Mouse (Mus musculus) liver, embryonic 15.5 days (tissue): Measurements from ENCODE around the gene Socs3. TPM values are rescaled to one million over a fixed set of nuclear protein-coding genes. Genes with fewer than 3 reads are reported as not detected.

Source experiments
- ATAC-seq: fragments of 200-750 bp; cut with Nextera tagmentation; 2 replicates; pipeline ENCODE4 v1.8.0; 2017; ENCODE audit warnings: moderate number of reproducible peaks, mild to moderate bottlenecking, moderate library complexity; ENCODE audit not compliant: insufficient read depth
- H3K27ac ChIP-seq: fragments of 300-500 bp; sonication (generic); replicated peaks from 2 replicates; pipeline ENCODE4 v1.5.1; 2015; ENCODE audit warnings: mild to moderate bottlenecking, inconsistent platforms
- H3K27me3 ChIP-seq: fragments of 300-500 bp; sonication (generic); 2 replicates; pipeline ENCODE4 v1.6.1; 2015; ENCODE audit warnings: mild to moderate bottlenecking, inconsistent platforms
- H3K36me3 ChIP-seq: fragments of 300-500 bp; sonication (generic); replicated peaks from 2 replicates; pipeline ENCODE4 v1.6.1; 2015; ENCODE audit warnings: moderate library complexity, mild to moderate bottlenecking, inconsistent platforms
- H3K4me1 ChIP-seq: fragments of 300-500 bp; sonication (generic); replicated peaks from 2 replicates; pipeline ENCODE4 v1.6.1; 2015; ENCODE audit warnings: inconsistent platforms
- H3K4me2 ChIP-seq: fragments of 300-500 bp; sonication (generic); 2 replicates; pipeline ENCODE4 v1.6.1; 2015; ENCODE audit warnings: moderate library complexity, mild to moderate bottlenecking, inconsistent platforms
- H3K4me3 ChIP-seq: fragments of 300-500 bp; sonication (generic); replicated peaks from 2 replicates; pipeline ENCODE4 v1.5.1; 2015; ENCODE audit warnings: mild to moderate bottlenecking, inconsistent platforms
- H3K9ac ChIP-seq: fragments of 300-500 bp; sonication (generic); 2 replicates; pipeline ENCODE4 v1.6.1; 2015; ENCODE audit warnings: moderate library complexity, mild to moderate bottlenecking, inconsistent platforms
- H3K9me3 ChIP-seq: fragments of 300-500 bp; sonication (generic); replicated peaks from 2 replicates; pipeline ENCODE4 v1.6.1; 2016; ENCODE audit warnings: inconsistent platforms
- WGBS: fragments of 180-500 bp; shearing (Covaris S2); methylation state at CpG from one replicate; pipeline ENCODE4 v1.1.7; 2015; ENCODE audit warnings: mixed read lengths; ENCODE audit not compliant: insufficient replicate concordance; 5-methylcytosine and 5-hydroxymethylcytosine counted together
- polyA plus RNA-seq: library from polyadenylated mRNA; unstranded; fragments of >200 nt; fragmentation: Nextera tagmentation; extraction: Ambion mirVana; gene quantifications from 2 replicates; pipeline ENCODE4 v1.2.1, GENCODE M21; 2015

Socs3 gene
- polyA plus RNA-seq, 1 experiment from 2014 or later = 7.5 TPM

DNA sequence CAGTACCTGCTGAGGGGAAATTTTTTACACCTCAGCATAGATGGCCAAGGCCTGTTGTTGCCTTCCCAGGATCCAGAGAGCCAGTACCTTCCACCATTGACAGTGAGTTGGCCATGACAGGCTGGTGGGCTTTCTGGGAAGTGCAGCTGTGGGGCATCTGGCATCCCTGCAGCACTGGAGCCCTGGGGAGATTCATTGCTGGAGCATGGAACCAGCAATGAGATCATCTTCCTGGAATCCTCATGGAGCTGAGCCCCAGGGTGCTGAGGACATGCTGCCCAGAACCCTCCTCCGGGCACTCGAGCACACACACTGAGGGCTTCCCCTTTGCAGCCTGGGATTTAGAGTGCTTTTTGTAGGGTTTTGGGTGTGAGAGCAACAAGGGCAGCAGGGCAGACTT, 25.4 kb upstream of the Socs3 start:
- H3K27ac ChIP-seq = no peak overlapping the region
- peaks cover 23% of the 10 kb centered on the region for H3K36me3 ChIP-seq
- no peak for ATAC-seq
- peaks cover 83% of the 10 kb centered on the region for H3K4me1 ChIP-seq
- H3K4me2 ChIP-seq = no peak overlapping the region
- WGBS = 58% methylated on average over 2 of the region's 2 CpGs
- H3K4me3 ChIP-seq = no peak overlapping the region
- H3K9ac ChIP-seq = no peak overlapping the region
- no peaks in the 10 kb centered on the region for H3K27me3 ChIP-seq
- H3K9me3 ChIP-seq = no peaks in the 10 kb centered on the region

DNA sequence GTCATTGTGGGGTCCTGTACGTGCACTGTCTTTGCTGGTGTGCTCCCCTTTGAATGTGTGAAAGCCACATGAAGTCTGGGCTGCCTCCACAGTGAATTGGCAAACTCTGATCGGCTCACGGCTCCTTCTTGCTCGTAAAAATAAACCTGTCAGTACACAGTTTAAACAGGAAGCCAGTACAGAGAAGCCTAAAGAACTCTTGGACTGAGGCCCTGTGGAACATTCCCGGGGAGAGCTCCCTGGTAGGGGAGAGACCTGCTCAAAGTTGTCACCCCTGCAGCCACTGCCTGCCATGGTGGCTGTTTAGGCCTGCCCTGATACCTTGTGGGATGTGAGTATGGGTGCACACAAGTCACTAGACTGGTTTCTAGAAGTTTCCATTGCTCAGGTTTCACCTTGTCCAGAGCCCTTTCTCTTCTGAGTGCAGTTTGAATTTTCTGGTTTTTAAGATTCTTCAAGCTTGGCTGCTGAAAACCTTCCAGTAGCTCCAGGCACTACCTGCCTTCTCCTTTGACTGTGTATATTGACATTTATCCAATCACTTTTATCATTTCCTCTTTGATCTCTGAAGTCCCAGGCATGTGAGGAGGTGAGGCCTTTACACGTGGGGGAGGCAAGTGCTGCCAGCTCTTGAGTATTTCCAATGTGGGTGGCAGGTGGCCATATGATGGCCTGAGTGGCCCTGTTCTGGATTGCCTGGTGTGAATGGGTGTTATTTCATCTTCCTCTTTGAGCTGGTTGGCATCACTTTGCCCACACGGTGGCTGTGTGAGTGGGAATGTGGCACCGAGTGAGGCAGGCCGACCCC, 24.6 kb upstream of the Socs3 start:
- peak overlapping the region; percentile 42 for H3K27ac ChIP-seq
- H3K4me3 ChIP-seq = no peak overlapping the region
- no peaks in the 10 kb centered on the region for H3K27me3 ChIP-seq
- H3K9ac ChIP-seq = no peak overlapping the region
- peaks cover 83% of the 10 kb centered on the region for H3K4me1 ChIP-seq
- ATAC-seq = no peak
- H3K4me2 ChIP-seq = no peak overlapping the region
- no peaks in the 10 kb centered on the region for H3K9me3 ChIP-seq
- WGBS = 48% methylated on average over 9 of the region's 9 CpGs
- peaks cover 15% of the 10 kb centered on the region for H3K36me3 ChIP-seq

DNA sequence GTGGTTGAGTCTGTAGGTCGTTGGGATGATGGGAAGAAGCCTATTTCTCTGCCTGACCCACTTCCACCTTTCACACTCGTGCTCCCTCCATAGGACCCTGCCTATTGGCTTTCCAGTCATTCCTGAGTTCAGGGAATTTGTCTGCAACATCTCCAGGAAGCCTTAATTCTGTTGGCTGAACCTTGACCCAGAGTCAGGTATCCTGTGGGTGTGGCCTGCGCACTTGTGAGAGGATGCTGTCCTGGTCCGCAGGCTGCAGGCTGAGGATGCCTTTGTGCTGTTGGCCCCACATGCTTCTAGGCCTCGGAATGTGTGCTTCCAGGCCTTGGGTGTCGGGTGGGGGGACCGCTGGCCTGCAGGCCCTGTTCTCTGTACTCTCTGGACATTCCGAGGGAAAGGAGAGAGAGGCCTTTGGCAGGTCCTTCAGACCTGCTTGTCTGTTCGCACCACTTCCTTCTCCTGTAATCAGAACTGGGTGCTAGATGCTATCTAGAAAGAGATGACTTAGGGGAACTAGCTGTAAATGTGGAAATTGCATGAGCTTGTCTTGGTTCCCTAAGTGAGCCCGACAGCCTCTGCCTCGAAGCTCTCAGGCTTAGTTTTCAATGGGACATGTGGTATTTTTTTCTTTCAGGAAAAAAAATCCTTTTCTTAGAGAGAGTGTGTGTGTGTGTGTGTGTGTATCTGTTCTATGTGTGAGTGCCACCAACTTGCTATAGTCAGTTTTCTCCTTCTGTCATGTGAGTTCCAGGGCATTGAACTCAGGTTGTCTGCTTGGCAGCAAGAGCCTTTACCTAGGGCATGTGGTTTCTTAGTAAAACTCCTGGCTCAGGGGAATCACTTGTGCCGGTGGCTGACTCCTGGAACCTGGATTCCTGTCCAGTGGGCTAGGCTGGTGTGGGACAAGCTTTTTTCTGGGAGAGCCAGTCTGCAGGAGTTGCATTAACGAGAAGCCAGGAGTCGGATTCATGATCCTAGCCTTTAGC, 23.6 kb upstream of the Socs3 start:
- peaks cover 83% of the 10 kb centered on the region for H3K4me1 ChIP-seq
- no peak overlapping the region for H3K4me3 ChIP-seq
- H3K27me3 ChIP-seq = no peaks in the 10 kb centered on the region
- no peak overlapping the region; the same call in 1 of the 2 replicates for H3K4me2 ChIP-seq
- no peaks in the 10 kb centered on the region for H3K9me3 ChIP-seq
- H3K27ac ChIP-seq = peak overlapping the region; percentile 42; the same call in 1 of the 2 replicates
- H3K9ac ChIP-seq = no peak overlapping the region
- 49% methylated on average over 14 of the region's 14 CpGs for WGBS
- H3K36me3 ChIP-seq = peaks cover 5% of the 10 kb centered on the region; the same call in 1 of the 2 replicates
- ATAC-seq = no peak

DNA sequence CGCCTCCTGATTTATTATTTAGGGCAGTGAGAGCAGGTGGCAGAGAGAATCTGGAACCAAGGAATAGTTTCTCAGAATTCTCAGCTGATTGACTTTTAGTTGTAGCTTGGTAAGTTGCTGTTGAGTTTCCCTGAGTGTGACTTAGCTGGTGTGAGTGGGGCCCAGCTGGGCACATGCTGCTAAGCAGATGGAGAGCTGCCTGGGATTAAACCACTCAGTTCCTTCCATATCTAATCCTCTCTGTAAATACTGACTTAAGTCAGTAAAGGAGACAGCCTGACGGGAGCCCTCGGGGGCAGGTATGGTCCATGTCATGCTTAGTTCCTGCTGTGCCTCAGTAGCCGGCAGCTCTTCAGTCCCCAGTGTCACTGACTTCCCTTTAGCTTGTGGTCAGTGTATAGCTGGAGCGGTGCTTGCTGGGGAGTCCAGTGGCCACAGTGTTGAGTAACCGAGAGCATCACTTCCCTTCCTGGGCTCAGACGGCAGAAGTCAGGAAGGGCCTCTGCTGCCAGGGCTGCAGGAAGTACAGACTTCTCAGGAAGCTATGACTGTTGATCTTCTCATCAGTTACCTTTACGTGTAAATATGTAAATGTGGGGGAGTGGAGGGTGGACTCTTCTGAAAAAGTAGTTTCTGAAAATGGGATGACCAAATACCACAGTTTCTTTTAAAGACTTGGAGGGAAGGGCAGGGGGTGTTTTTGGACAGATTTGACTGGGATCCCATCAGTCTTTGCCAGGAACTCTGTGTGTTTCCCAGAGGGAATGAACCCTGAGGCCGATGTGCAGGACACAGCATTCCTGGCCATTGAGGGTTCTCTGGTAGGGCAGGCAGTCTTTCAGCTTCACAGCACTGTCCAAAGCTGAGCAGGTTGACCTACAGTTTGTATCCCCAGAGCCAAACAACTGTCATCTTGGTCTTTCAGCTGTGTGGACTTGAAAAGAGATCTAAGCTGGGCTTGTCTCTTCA, 21.9 kb upstream of the Socs3 start:
- no peak for ATAC-seq
- H3K27me3 ChIP-seq = no peaks in the 10 kb centered on the region
- no peak overlapping the region for H3K9ac ChIP-seq
- H3K4me1 ChIP-seq = peaks cover 93% of the 10 kb centered on the region
- 33% methylated on average over 9 of the region's 9 CpGs for WGBS
- no peaks in the 10 kb centered on the region for H3K36me3 ChIP-seq
- no peak overlapping the region for H3K4me3 ChIP-seq
- no peaks in the 10 kb centered on the region for H3K9me3 ChIP-seq
- peak overlapping the region; percentile 68 for H3K27ac ChIP-seq
- 0 out of 2 replicates have a peak overlapping the region, but pooled peaks have one; percentile 19 for H3K4me2 ChIP-seq

DNA sequence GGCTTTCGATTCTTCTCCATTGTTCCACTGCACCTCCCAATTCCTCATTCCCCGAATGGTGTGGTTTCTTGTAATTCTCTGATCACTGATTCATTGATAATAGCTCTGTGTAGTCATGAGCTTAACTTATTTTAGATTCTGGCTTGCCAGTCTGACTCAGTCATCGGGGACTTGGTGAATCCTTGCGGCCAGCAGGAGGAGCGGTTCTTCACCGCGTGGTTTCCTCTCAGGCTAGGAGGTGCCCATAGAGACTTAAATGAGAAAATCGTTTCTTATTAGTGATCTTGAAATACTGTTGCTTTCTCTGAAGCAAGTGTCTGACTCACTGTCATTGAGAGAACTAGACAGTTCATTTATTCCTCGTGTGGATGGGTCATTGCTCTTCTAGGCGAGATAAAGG, 20.1 kb upstream of the Socs3 start:
- peak overlapping the region; percentile 25; the same call in 1 of the 2 replicates for H3K9ac ChIP-seq
- H3K4me2 ChIP-seq = peak overlapping the region; percentile 94
- H3K4me1 ChIP-seq = peaks cover 87% of the 10 kb centered on the region

DNA sequence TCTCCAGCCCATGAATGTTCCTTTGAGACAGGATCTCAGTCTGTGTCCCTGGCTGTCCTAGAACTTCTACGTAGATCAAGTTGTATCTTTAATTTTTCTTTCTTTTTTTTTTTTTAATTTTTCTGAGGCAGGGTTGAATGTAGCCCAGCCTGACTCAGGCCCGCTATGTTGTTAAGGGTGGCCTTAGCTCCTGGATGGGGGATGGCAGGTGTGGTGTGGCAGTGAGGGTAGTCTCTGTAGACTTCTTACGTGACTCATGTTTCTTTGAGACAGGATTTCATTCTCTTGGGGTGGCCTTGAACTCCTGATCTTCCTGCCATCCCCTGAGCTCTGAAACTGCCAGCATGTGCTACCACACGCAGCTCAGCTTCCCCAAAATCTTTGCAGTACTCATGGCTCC, 19.4 kb upstream of the Socs3 start:
- Histone ChIP-seq H3K4me3 (peak overlapping the region; percentile 9; the same call in 1 of the 2 replicates), H3K27me3 (no peaks in the 10 kb centered on the region), H3K4me2 (peak overlapping the region; percentile 94), H3K27ac (peak overlapping the region; percentile 38), H3K9ac (peak overlapping the region; percentile 25; the same call in 1 of the 2 replicates), H3K36me3 (no peaks in the 10 kb centered on the region), H3K9me3 (no peaks in the 10 kb centered on the region), H3K4me1 (peaks cover 80% of the 10 kb centered on the region)
- 66% methylated on average over 4 of the region's 4 CpGs for WGBS
- no peak for ATAC-seq

More for the DNA sequence above, 20.1 kb upstream of the Socs3 start:
- H3K36me3 ChIP-seq = no peaks in the 10 kb centered on the region
- H3K4me3 ChIP-seq = peak overlapping the region; percentile 9; the same call in 1 of the 2 replicates
- no peak for ATAC-seq
- H3K27me3 ChIP-seq = no peaks in the 10 kb centered on the region
- peak overlapping the region; percentile 38 for H3K27ac ChIP-seq
- WGBS = 10% methylated on average over 10 of the region's 10 CpGs
- H3K9me3 ChIP-seq = no peaks in the 10 kb centered on the region

DNA sequence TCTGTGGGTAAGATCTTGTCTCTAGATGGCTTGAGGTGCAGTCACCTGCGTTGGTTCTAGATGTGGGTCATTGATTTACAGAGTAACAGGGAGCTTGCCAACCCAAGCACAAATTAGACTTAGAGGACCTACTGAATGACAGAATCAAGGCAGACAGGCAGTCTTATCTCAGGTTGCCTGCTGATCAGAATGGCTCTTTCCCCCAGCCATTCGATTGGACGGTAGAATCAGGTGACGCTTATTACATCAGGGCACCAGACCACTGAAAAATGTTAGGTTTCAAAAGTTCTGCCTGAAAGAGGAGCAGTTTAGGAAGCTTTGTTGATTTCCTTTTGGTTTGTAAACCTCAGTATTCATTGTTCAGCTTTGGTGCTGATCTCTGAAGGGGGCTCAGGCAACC, 18.1 kb upstream of the Socs3 start:
- Histone ChIP-seq H3K4me3 (peak overlapping the region; percentile 84), H3K27ac (peak overlapping the region; percentile 81), H3K9me3 (no peaks in the 10 kb centered on the region), H3K36me3 (no peaks in the 10 kb centered on the region), H3K4me2 (peak overlapping the region; percentile 94), H3K9ac (peak overlapping the region; percentile 87), H3K27me3 (peaks cover 5% of the 10 kb centered on the region; the same call in 1 of the 2 replicates), H3K4me1 (peaks cover 68% of the 10 kb centered on the region)
- 21% methylated on average over 4 of the region's 4 CpGs for WGBS
- ATAC-seq = peak; percentile 37

DNA sequence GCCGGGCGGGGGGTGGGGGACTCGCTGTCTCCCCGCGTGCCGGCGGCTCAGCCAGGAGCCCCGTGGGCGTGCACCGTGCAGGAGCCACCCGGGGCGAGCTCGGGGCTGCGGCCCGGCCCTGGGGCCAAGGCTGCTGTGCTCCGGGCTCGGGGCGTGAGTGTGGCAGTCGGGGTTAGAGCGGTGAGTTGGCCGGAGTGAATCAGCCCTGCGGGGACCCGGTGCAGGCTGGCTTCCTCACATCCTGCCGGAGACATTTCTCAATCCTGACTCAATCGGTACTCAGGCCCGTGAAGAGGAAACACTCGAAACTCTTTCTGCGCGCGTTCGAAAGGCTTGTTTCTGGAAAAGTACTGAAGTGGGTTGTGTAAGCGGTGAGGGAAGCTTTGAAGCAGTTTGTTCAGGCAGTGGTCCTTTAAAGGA, 17.2 kb upstream of the Socs3 start:
- under 1% methylated on average over 32 of the region's 32 CpGs for WGBS
- Histone ChIP-seq H3K9me3 (no peaks in the 10 kb centered on the region), H3K9ac (peak overlapping the region; percentile 87), H3K36me3 (no peaks in the 10 kb centered on the region), H3K4me3 (peak overlapping the region; percentile 84), H3K4me2 (peak overlapping the region; percentile 94), H3K27ac (peak overlapping the region; percentile 81), H3K4me1 (peaks cover 58% of the 10 kb centered on the region), H3K27me3 (peaks cover 5% of the 10 kb centered on the region; the same call in 1 of the 2 replicates)
- peak; percentile 77 for ATAC-seq

DNA sequence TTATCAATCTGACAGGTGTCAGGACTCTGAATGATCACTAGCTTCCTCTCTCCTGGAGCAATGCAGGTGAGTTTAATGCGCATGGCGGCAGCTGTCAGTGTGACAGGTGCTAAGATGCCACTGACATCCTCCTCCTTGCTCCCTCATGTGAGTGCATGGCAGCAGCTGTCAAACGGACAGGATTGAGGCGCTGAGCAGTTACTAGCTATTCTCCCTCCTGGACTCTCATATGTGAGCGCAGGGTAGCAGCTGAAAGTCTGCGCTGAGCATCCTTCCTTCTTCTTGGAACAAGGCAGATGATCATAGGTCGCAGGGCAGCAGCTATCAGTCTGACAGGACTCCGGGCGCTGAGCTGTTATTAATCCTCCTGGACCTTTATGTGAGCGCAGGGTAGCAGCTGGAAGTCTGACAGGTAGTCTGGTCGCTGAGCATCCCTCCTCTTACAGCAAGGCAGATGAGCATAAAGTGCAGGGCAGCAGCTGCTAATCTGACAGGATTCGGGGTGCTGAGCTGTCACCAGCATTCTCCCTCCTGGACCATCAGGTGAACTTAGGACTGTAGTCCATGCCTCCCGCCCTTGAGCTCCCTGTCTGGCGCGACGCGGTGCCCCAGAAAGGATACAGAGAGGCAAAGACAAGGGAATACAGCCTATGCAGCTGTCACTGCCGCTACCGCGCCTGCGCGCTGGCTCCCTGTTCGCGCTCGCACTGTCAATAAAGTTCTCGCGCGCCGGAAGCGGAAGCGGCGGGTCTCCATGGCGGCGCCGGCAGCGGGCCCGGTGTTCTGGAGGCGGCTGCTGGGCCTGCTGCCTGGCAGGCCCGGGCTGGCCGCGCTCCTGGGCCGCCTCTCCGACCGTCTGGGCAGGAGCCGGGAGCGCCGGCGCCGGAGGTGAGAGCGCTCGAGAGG, 16.5 kb upstream of the Socs3 start, which contains the start of gene Pgs1:
TSS of gene Pgs1 (plus strand) at position 167 of the 906 bp plus-strand sequence.
- Histone ChIP-seq H3K9me3 (no peaks in the 10 kb centered on the region), H3K27ac (peak within 1 kb of the TSS; percentile 81), H3K4me2 (peak within 1 kb of the TSS; percentile 94), H3K4me3 (peak within 1 kb of the TSS; percentile 84), H3K36me3 (no peaks in the 10 kb centered on the region), H3K27me3 (peaks cover 5% of the 10 kb centered on the region; the same call in 1 of the 2 replicates), H3K9ac (peak within 1 kb of the TSS; percentile 87), H3K4me1 (peaks cover 52% of the 10 kb centered on the region)
- 6% methylated on average over 51 of the region's 51 CpGs for WGBS
- ATAC-seq = peak; percentile 84
